Mouse (Mus musculus): ENCODE measurements at regions not wholly inside any gene's neighbourhood (a gene's known extent, or its start where the extent isn't known, plus 50 kb on each side); places are given as distances from the start of the nearest gene placed in this dataset.

DNA sequence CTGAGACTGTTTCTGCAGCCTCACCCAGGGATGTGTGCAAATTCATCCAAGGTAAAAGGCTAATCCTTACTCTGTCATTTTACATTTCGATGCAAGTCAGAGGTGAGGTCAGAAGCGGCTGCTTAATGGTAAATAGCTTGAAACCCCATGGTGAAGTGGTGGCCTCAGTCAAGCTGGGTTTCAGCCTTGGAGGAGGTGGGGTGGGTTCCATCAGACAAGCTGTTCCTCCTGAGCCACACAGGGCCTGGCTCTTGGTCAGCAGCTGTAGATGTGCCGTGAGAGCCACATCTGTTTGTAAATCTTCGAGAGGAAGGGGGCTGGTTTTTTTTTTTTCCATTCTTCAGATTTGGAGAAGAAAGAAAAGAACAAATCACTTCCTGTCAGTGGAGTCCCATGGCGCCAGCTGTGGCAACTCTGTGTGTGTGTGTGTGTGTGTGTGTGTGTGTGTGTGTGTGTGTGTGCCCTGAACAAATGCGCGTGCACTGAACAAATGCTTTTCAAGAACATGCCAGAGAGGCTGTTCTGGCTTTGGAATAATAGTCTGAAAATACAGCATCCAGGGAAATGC, 139.2 kb downstream of the Wdr11 start:
- 61% methylated on average over 7 of the region's 7 CpGs for WGBS
- H3K27me3 ChIP-seq (ENCODE audit: control insufficient read depth, insufficient read depth, low read length), result no peaks in the 10 kb centered on the region
- no peak for DNase-seq (ENCODE audit: low spot score)
- no peaks in the 10 kb centered on the region for H3K4me1 ChIP-seq (ENCODE audit: control insufficient read depth, insufficient read depth, low read length)
- H3K4me2 ChIP-seq (ENCODE audit: low read depth, severe bottlenecking), result no peak overlapping the region
- H3K27ac ChIP-seq (replicated peaks; ENCODE audit: low read depth, low read length), result no peak overlapping the region
- no peak for ATAC-seq (ENCODE audit: insufficient number of reproducible peaks, low FRiP score, low TSS enrichment, low read depth)
- H3K9ac ChIP-seq (ENCODE audit: low read length), result no peak overlapping the region
- no peak overlapping the region for H3K4me3 ChIP-seq (ENCODE audit: low read depth, low read length)
- no peaks in the 10 kb centered on the region for H3K9me3 ChIP-seq (ENCODE audit: control insufficient read depth, low read length)
- H3K36me3 ChIP-seq (ENCODE audit: control insufficient read depth, insufficient read depth, low read length), result no peaks in the 10 kb centered on the region

DNA sequence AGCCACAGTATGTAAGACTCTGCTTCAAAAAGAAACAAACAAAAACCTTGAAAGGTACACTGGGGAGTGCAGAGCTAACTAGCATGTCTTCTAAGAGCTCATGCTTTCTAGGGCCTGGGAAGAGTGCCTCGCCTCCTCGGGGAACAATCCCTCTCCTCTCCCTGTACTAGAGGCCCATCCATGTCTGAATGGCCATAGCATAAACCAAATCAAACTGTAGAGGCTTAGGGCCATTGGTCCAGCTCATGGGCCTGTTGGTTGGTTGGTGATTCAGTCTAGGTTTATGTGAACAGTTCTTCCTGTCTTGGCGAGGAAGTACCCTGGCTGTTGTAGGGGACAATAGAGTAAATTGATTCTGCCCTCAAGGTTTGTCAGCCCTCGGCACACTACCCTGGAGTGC, 151.0 kb downstream of the Wdr11 start:
- H3K4me1 ChIP-seq (ENCODE audit: control insufficient read depth, insufficient read depth, low read length), result 0 out of 2 replicates have a peak, but pooled peaks cover 2% of the 10 kb centered on the region
- H3K4me3 ChIP-seq (ENCODE audit: low read depth, low read length), result no peak overlapping the region
- H3K4me2 ChIP-seq (ENCODE audit: low read depth, severe bottlenecking), result no peak overlapping the region
- ATAC-seq (ENCODE audit: insufficient number of reproducible peaks, low FRiP score, low TSS enrichment, low read depth), result no peak
- no peak overlapping the region for H3K27ac ChIP-seq (replicated peaks; ENCODE audit: low read depth, low read length)
- WGBS, result 92% methylated on average over 4 of the region's 4 CpGs
- no peaks in the 10 kb centered on the region for H3K36me3 ChIP-seq (ENCODE audit: control insufficient read depth, insufficient read depth, low read length)
- no peak overlapping the region for H3K9ac ChIP-seq (ENCODE audit: low read length)
- DNase-seq (ENCODE audit: low spot score), result no peak
- H3K27me3 ChIP-seq (ENCODE audit: control insufficient read depth, insufficient read depth, low read length), result no peaks in the 10 kb centered on the region
- H3K9me3 ChIP-seq (ENCODE audit: control insufficient read depth, low read length), result no peaks in the 10 kb centered on the region

DNA sequence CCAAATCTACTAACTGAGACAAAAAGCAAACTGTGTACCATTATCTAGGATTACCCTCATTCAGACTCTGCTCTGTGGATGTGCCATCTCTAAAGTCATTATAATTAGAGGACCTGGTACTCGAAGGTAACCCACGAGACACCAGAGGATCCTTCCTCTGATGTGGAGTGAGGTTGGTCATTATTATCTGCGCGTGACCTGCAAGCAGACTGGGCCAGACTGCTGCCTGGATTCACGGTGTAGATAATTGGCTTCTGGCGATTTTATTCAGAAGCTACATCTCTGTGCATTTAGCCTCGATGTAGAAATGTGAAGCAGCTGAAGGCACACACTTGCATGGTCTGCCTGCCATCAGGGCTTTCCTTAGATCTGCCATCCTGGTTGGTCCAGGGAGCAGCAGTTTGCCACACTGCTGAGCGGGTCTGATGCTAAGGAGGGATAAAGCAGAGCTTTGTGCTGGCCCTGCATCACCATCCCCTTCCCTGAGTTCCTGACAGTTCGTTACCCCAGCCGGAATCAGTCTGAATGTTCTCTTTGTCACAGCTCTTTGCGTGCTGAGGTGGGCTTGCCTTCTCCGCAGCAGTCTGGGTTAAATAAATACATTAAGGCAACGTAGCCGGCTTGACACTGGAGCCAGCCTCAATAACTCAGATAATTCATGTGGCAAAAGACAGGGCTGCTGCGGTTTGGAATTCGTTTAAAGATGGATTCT, 152.4 kb downstream of the Wdr11 start:
- Histone ChIP-seq H3K27me3 (ENCODE audit: control insufficient read depth, insufficient read depth, low read length) (no peaks in the 10 kb centered on the region), H3K9ac (ENCODE audit: low read length) (no peak overlapping the region), H3K9me3 (ENCODE audit: control insufficient read depth, low read length) (0 out of 2 replicates have a peak, but pooled peaks cover 4% of the 10 kb centered on the region), H3K36me3 (ENCODE audit: control insufficient read depth, insufficient read depth, low read length) (no peaks in the 10 kb centered on the region), H3K4me2 (ENCODE audit: low read depth, severe bottlenecking) (no peak overlapping the region), H3K27ac (replicated peaks; ENCODE audit: low read depth, low read length) (peak overlapping the region; percentile 31; the same call in 1 of the 2 replicates), H3K4me1 (ENCODE audit: control insufficient read depth, insufficient read depth, low read length) (0 out of 2 replicates have a peak, but pooled peaks cover 2% of the 10 kb centered on the region), H3K4me3 (ENCODE audit: low read depth, low read length) (no peak overlapping the region)
- ATAC-seq (ENCODE audit: insufficient number of reproducible peaks, low FRiP score, low TSS enrichment, low read depth), result no peak
- WGBS, result 55% methylated on average over 16 of the region's 16 CpGs
- DNase-seq (ENCODE audit: low spot score), result peak; percentile 51

- Histone ChIP-seq H3K9ac (ENCODE audit: low read length) (no peak overlapping the region), H3K36me3 (ENCODE audit: control insufficient read depth, insufficient read depth, low read length) (no peaks in the 10 kb centered on the region), H3K9me3 (ENCODE audit: control insufficient read depth, low read length) (0 out of 2 replicates have a peak, but pooled peaks cover 4% of the 10 kb centered on the region), H3K4me1 (ENCODE audit: control insufficient read depth, insufficient read depth, low read length) (0 out of 2 replicates have a peak, but pooled peaks cover 2% of the 10 kb centered on the region), H3K4me2 (ENCODE audit: low read depth, severe bottlenecking) (no peak overlapping the region), H3K27me3 (ENCODE audit: control insufficient read depth, insufficient read depth, low read length) (no peaks in the 10 kb centered on the region), H3K27ac (replicated peaks; ENCODE audit: low read depth, low read length) (no peak overlapping the region), H3K4me3 (ENCODE audit: low read depth, low read length) (no peak overlapping the region)
- 82% methylated on average over 5 of the region's 5 CpGs for WGBS
- ATAC-seq (ENCODE audit: insufficient number of reproducible peaks, low FRiP score, low TSS enrichment, low read depth), result no peak
- no peak for DNase-seq (ENCODE audit: low spot score)
Measured at GRCm38 (mm10) chr7:129746639-129747038, 155.0 kb downstream of the Wdr11 start.

GRCm38 (mm10) chr7:129750936-129751335, 159.3 kb downstream of the Wdr11 start:
- H3K27ac ChIP-seq (replicated peaks; ENCODE audit: low read depth, low read length), result no peak overlapping the region
- ATAC-seq (ENCODE audit: insufficient number of reproducible peaks, low FRiP score, low TSS enrichment, low read depth) (no peak), DNase-seq (ENCODE audit: low spot score) (no peak)
- H3K4me3 ChIP-seq (ENCODE audit: low read depth, low read length), result no peak overlapping the region
- H3K27me3 ChIP-seq (ENCODE audit: control insufficient read depth, insufficient read depth, low read length), result no peaks in the 10 kb centered on the region
- H3K36me3 ChIP-seq (ENCODE audit: control insufficient read depth, insufficient read depth, low read length), result no peaks in the 10 kb centered on the region
- H3K9ac ChIP-seq (ENCODE audit: low read length), result no peak overlapping the region
- H3K4me2 ChIP-seq (ENCODE audit: low read depth, severe bottlenecking), result no peak overlapping the region
- 0 out of 2 replicates have a peak, but pooled peaks cover 4% of the 10 kb centered on the region for H3K9me3 ChIP-seq (ENCODE audit: control insufficient read depth, low read length)
- no peaks in the 10 kb centered on the region for H3K4me1 ChIP-seq (ENCODE audit: control insufficient read depth, insufficient read depth, low read length)

DNA sequence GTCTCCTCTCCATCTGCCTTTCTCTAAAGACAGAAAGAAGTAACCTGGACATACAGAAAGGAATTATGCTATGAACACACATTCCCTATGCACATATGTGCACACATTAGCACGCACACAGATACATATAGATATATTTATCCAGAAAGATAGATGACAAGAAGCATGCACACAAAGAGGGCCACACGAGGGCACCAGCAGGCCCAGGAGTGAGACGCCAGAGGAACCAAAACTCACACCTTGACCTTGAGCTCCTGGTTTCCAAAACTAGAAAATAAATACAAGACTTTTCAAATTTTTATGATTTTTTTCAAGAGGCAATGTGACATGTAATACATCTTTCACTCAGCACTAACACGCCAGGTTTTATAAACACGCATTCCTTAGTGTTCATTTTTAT, 163.1 kb downstream of the Wdr11 start:
- Histone ChIP-seq H3K4me2 (ENCODE audit: low read depth, severe bottlenecking) (no peak overlapping the region), H3K4me3 (ENCODE audit: low read depth, low read length) (no peak overlapping the region)

DNA sequence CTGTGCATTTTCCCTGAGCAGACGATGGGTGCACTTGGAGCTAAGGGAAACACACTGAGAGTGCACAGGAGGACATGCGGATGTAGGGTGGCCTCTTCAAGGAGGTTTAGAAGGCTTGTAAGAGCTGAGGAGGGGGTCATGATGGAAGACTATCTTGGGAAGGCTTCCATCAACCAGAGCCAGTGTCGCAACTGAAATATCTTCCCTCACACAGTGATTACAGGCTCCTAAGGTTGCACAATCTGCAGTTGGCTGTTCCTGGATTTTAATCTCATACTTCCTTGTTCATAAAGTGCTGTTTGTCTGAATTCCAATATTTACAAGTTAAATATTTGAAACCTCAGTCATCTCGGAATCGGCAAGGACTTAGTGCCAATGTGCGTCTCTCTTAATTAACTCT, 164.5 kb downstream of the Wdr11 start:
- no peaks in the 10 kb centered on the region for H3K4me1 ChIP-seq (ENCODE audit: control insufficient read depth, insufficient read depth, low read length)
- no peak overlapping the region for H3K4me2 ChIP-seq (ENCODE audit: low read depth, severe bottlenecking)
- 89% methylated on average over 6 of the region's 6 CpGs for WGBS
- H3K4me3 ChIP-seq (ENCODE audit: low read depth, low read length), result no peak overlapping the region
- ATAC-seq (ENCODE audit: insufficient number of reproducible peaks, low FRiP score, low TSS enrichment, low read depth) (no peak), DNase-seq (ENCODE audit: low spot score) (no peak)
- H3K9ac ChIP-seq (ENCODE audit: low read length), result no peak overlapping the region
- no peak overlapping the region for H3K27ac ChIP-seq (replicated peaks; ENCODE audit: low read depth, low read length)
- H3K27me3 ChIP-seq (ENCODE audit: control insufficient read depth, insufficient read depth, low read length), result no peaks in the 10 kb centered on the region
- no peaks in the 10 kb centered on the region for H3K9me3 ChIP-seq (ENCODE audit: control insufficient read depth, low read length)
- no peaks in the 10 kb centered on the region for H3K36me3 ChIP-seq (ENCODE audit: control insufficient read depth, insufficient read depth, low read length)

More for the DNA sequence above, 163.1 kb downstream of the Wdr11 start:
- Histone ChIP-seq H3K9me3 (ENCODE audit: control insufficient read depth, low read length) (no peaks in the 10 kb centered on the region), H3K27ac (replicated peaks; ENCODE audit: low read depth, low read length) (no peak overlapping the region), H3K9ac (ENCODE audit: low read length) (no peak overlapping the region), H3K4me1 (ENCODE audit: control insufficient read depth, insufficient read depth, low read length) (no peaks in the 10 kb centered on the region), H3K36me3 (ENCODE audit: control insufficient read depth, insufficient read depth, low read length) (no peaks in the 10 kb centered on the region), H3K27me3 (ENCODE audit: control insufficient read depth, insufficient read depth, low read length) (no peaks in the 10 kb centered on the region)
- ATAC-seq (ENCODE audit: insufficient number of reproducible peaks, low FRiP score, low TSS enrichment, low read depth) (no peak), DNase-seq (ENCODE audit: low spot score) (no peak)
- 77% methylated on average over 5 of the region's 5 CpGs for WGBS

- DNase-seq (ENCODE audit: low spot score), result no peak
- no peak overlapping the region for H3K27ac ChIP-seq (replicated peaks; ENCODE audit: low read depth, low read length)
- no peaks in the 10 kb centered on the region for H3K27me3 ChIP-seq (ENCODE audit: control insufficient read depth, insufficient read depth, low read length)
- H3K9me3 ChIP-seq (ENCODE audit: control insufficient read depth, low read length), result no peaks in the 10 kb centered on the region
- H3K4me1 ChIP-seq (ENCODE audit: control insufficient read depth, insufficient read depth, low read length), result 0 out of 2 replicates have a peak, but pooled peaks cover 2% of the 10 kb centered on the region
- H3K36me3 ChIP-seq (ENCODE audit: control insufficient read depth, insufficient read depth, low read length), result no peaks in the 10 kb centered on the region
- 90% methylated on average over 4 of the region's 4 CpGs for WGBS
- H3K4me2 ChIP-seq (ENCODE audit: low read depth, severe bottlenecking), result no peak overlapping the region
- H3K4me3 ChIP-seq (ENCODE audit: low read depth, low read length), result no peak overlapping the region
- no peak for ATAC-seq (ENCODE audit: insufficient number of reproducible peaks, low FRiP score, low TSS enrichment, low read depth)
- H3K9ac ChIP-seq (ENCODE audit: low read length), result no peak overlapping the region
Measured at GRCm38 (mm10) chr7:129759848-129760247, 168.2 kb downstream of the Wdr11 start.
